Mouse (Mus musculus): Measurements from ENCODE around the gene Nxnl2.

Nxnl2 gene

GRCm38 (mm10) chr13:51170691-51171680 lies at the start of gene Nxnl2:
Gene Nxnl2, plus strand, starts transcription at chr13:51171022.
- peak; percentile 59 to 64 for DNase-seq

GRCm38 (mm10) chr13:51121966-51122365 lies 48.9 kb upstream of the Nxnl2 start:
- no peak for DNase-seq

GRCm38 (mm10) chr13:51122771-51123170 lies 48.1 kb upstream of the Nxnl2 start:
- DNase-seq = no peak

- DNase-seq = no peak
Measured at GRCm38 (mm10) chr13:51125357-51125756, 45.5 kb upstream of the Nxnl2 start.

GRCm38 (mm10) chr13:51127906-51128305 lies 42.9 kb upstream of the Nxnl2 start:
- DNase-seq = no peak

GRCm38 (mm10) chr13:51128417-51128816 lies 42.4 kb upstream of the Nxnl2 start:
- DNase-seq = no peak

- DNase-seq = no peak
Measured at GRCm38 (mm10) chr13:51131179-51131578, 39.6 kb upstream of the Nxnl2 start.

- no peak for DNase-seq
Measured at GRCm38 (mm10) chr13:51136315-51136714, 34.5 kb upstream of the Nxnl2 start.

GRCm38 (mm10) chr13:51136996-51137701 lies 33.7 kb upstream of the Nxnl2 start:
- no peak for DNase-seq

- DNase-seq = no peak
Measured at GRCm38 (mm10) chr13:51137702-51138031, 33.2 kb upstream of the Nxnl2 start.

- DNase-seq = no peak
Measured at GRCm38 (mm10) chr13:51147106-51147505, 23.7 kb upstream of the Nxnl2 start.

GRCm38 (mm10) chr13:51152966-51153669 lies 17.7 kb upstream of the Nxnl2 start:
- DNase-seq = no peak

- no peak for DNase-seq
Measured at GRCm38 (mm10) chr13:51153670-51154030, 17.2 kb upstream of the Nxnl2 start.

GRCm38 (mm10) chr13:51155178-51156013 lies 15.4 kb upstream of the Nxnl2 start:
- peak in 1 of 2 experiments; percentile 30 for DNase-seq

- no peak for DNase-seq
Measured at GRCm38 (mm10) chr13:51156014-51156386, 14.8 kb upstream of the Nxnl2 start.

GRCm38 (mm10) chr13:51157291-51157690 lies 13.5 kb upstream of the Nxnl2 start:
- no peak for DNase-seq

GRCm38 (mm10) chr13:51161672-51162071 lies 9.2 kb upstream of the Nxnl2 start:
- DNase-seq = no peak

- DNase-seq = no peak
Measured at GRCm38 (mm10) chr13:51162246-51162645, 8.6 kb upstream of the Nxnl2 start.

- no peak for DNase-seq
Measured at GRCm38 (mm10) chr13:51166711-51167110, 4.1 kb upstream of the Nxnl2 start.

GRCm38 (mm10) chr13:51170215-51170614 lies 607 bp upstream of the Nxnl2 start:
- DNase-seq = no peak

- no peak for DNase-seq
Measured at GRCm38 (mm10) chr13:51172601-51173000, 1.8 kb downstream of the Nxnl2 start.

- DNase-seq = no peak
Measured at GRCm38 (mm10) chr13:51178932-51179331, 8.1 kb downstream of the Nxnl2 start.

Measured in cerebellum, postnatal 10 days (tissue).